In the genomic region with DNA sequence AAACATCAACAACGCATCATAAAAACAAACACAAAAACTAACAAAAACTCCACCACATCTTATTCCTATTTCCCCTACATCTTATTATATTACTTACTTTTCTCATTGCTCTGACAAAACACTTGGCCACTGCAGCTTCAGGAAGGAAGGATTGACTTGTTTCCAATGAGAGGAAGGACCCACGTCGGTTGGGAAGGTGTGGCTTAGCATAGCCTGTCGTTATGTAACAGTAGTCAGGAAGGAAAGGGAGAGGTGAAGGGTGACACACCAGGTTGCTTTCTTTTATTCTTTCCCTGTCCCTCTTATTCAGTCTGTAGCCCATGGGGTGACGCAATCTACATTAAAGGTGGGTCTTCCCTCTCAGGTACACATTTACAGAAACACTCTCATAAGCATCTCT, we compare ENCODE assay signal across 20 mouse cellular contexts.
"Had no signal": no experiment of that assay in that cellular context is flagged by ENCODE, and none has a peak within 500 bp of the region (broad histone marks: within the 10 kb centered on the region; RNA-seq: fewer than 3 reads in every experiment).

No protein-coding gene starts in this region.

- ATAC-seq: intestine, embryonic 15.5 days; liver, postnatal 0 days; midbrain, embryonic 13.5 days; midbrain, embryonic 16.5 days had no signal

- H3K27me3 ChIP-seq: intestine, embryonic 15.5 days; kidney, embryonic 15.5 days; neural tube, embryonic 13.5 days; stomach, embryonic 15.5 days had no signal

- H3K4me3 ChIP-seq: intestine, embryonic 15.5 days; kidney, embryonic 15.5 days; limb, embryonic 12.5 days; limb, embryonic 15.5 days; midbrain, embryonic 13.5 days; myocyte; neural tube, embryonic 13.5 days; stomach, embryonic 15.5 days had no signal

- DNase-seq: kidney, adult 11 months; kidney, postnatal 10 days; kidney, postnatal 4 days; left cerebral cortex, postnatal 4 days; liver, postnatal 0 days; retina, postnatal 1 day; right cerebral cortex, postnatal 25 days; spleen, adult 18-20 months; thymus, postnatal 25 days had no signal

- H3K9me3 ChIP-seq: intestine, embryonic 15.5 days; kidney, embryonic 15.5 days; limb, embryonic 12.5 days; limb, embryonic 15.5 days; midbrain, embryonic 13.5 days; neural tube, embryonic 13.5 days; stomach, embryonic 15.5 days had no signal

- H3K4me2 ChIP-seq: intestine, embryonic 15.5 days; kidney, embryonic 15.5 days; limb, embryonic 12.5 days; limb, embryonic 15.5 days; liver, embryonic 11.5 days; midbrain, embryonic 13.5 days; neural tube, embryonic 13.5 days; stomach, embryonic 15.5 days had no signal

- H3K9ac ChIP-seq: intestine, embryonic 15.5 days; kidney, embryonic 15.5 days; limb, embryonic 12.5 days; limb, embryonic 15.5 days; liver, embryonic 14.5 days; liver, postnatal 0 days; midbrain, embryonic 13.5 days; neural tube, embryonic 13.5 days; stomach, embryonic 15.5 days had no signal

- H3K36me3 ChIP-seq: intestine, embryonic 15.5 days; kidney, embryonic 15.5 days; limb, embryonic 12.5 days; limb, embryonic 15.5 days; midbrain, embryonic 13.5 days; neural tube, embryonic 13.5 days; stomach, embryonic 15.5 days had no signal

- H3K27ac ChIP-seq: intestine, embryonic 15.5 days; kidney, embryonic 15.5 days; limb, embryonic 12.5 days; limb, embryonic 15.5 days; liver, embryonic 14.5 days; neural tube, embryonic 13.5 days; stomach, embryonic 15.5 days had no signal
